Mouse (Mus musculus): ENCODE data around the gene Epha4.

Epha4 gene

DNA sequence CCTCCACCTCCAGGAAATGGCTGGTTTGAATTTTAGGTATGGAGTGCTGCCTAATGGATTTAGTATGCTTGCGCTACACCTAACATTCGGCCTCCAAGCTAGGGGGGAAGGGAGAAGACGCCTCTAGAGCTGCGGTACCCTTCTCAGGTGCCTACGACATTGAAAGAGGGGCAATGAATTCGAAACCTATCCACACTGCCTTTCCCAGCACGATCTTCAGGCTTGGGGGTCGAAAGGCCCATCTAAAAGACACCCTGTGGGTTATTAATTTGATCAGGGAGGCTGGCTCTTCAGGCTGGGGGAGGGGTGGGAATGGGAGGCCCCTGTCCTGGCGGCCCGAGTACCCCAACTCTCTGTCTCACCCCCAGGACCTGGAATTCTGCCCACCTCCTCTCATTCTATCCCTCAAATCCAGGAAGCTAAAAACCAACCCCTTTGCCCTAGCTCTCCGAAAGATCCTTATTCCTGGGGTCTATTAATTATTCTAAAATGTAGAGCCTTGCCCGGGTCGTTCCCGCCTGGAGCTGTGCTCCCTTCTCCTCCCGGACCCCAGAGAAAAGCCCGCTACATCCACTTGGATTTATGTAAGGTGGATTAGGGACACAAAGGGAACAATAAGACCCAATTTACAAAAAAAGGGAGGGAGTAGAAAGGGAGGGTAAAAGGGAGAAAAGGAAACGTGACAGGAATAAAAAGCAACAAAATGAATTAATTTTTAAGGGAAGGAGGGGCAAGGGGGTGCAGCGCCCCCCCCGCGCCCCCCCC is 2.3 kb downstream of the Epha4 start:
- in situ Hi-C loops (cut with MboI; ENCODE audit: low sequenced_read_pairs), result no loop called here

- in situ Hi-C loops (cut with MboI; ENCODE audit: low sequenced_read_pairs), result no loop called here
Measured at GRCm38 (mm10) chr1:77512059-77512407, 2.9 kb downstream of the Epha4 start.

GRCm38 (mm10) chr1:77511372-77512058 is 3.4 kb downstream of the Epha4 start:
- in situ Hi-C loops (cut with MboI; ENCODE audit: low sequenced_read_pairs), result no loop called here

- in situ Hi-C loops (cut with MboI; ENCODE audit: low sequenced_read_pairs), result no loop called here
Measured at GRCm38 (mm10) chr1:77510623-77511022, 4.3 kb downstream of the Epha4 start.

DNA sequence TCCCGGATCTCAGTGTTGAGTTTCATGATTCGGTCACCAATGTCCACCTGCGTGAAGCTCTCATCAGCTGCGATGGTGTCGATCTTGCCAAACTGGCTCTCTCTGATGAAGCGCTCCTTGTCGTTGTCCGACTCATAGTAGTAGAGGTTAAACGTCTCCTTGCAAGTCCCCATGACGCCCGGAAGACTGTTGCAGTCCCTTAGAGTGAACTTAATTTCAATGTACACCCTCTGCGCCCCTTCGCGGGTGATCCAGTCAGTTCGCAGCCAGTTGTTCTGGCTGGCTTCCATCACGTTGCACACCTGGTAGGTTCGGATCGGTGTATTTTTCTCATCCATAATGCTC is 8.1 kb downstream of the Epha4 start:
- in situ Hi-C loops (cut with MboI; ENCODE audit: low sequenced_read_pairs), result no loop called here

GRCm38 (mm10) chr1:77506038-77506855 is 8.6 kb downstream of the Epha4 start:
- in situ Hi-C loops (cut with MboI; ENCODE audit: low sequenced_read_pairs), result no loop called here

DNA sequence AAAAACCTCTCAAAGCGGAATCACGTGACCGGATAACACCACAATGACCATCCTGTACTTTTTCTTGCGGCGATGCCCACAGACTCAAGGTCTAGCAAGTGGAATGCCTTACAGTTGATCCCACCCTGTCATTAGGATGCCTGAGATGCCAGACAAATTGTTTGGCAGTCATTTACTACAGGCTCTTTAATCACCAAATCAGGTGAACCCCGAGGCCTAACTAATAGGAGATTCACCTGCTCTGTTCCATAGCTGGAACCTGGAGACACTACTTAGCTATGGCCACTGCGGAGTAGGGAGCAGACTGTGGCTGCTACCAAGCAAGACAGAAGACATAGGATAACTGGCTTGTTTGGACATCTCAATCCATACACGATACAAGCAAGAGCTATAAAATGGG is 9.6 kb downstream of the Epha4 start:
- in situ Hi-C loops (cut with MboI; ENCODE audit: low sequenced_read_pairs), result no loop called here

- in situ Hi-C loops (cut with MboI; ENCODE audit: low sequenced_read_pairs), result no loop called here
Measured at GRCm38 (mm10) chr1:77504813-77505212, 10.1 kb downstream of the Epha4 start.

- in situ Hi-C loops (cut with MboI; ENCODE audit: low sequenced_read_pairs), result no loop called here
Measured at GRCm38 (mm10) chr1:77503711-77504181, 11.1 kb downstream of the Epha4 start.

DNA sequence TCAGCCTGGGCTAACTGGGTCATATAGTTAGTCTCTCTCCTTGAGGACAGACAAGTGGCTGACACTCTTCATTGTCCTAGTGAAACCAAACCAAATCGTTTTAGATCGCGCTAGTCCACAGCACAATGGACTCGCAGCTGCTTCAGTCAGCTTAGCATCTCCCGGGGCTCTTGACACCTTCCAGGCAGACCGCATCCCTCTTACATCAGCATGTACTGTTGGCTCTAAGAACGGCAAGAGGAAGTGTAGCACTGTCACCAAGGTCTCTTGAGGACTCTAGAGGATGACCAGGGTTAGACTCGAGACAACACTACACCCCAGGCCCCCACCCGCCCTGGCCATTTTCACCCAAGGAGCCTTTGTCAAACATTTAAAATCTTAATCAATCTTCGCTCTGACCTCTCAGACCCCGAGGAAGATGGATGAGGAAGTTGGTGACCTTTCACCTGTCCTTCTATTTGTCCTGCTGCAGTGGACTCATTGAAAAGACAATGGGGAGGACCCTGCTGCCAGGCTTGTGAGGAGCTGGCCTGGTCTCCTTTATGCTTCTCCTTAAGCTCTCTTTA is 12.3 kb downstream of the Epha4 start:
- in situ Hi-C loops (cut with MboI; ENCODE audit: low sequenced_read_pairs), result no loop called here

DNA sequence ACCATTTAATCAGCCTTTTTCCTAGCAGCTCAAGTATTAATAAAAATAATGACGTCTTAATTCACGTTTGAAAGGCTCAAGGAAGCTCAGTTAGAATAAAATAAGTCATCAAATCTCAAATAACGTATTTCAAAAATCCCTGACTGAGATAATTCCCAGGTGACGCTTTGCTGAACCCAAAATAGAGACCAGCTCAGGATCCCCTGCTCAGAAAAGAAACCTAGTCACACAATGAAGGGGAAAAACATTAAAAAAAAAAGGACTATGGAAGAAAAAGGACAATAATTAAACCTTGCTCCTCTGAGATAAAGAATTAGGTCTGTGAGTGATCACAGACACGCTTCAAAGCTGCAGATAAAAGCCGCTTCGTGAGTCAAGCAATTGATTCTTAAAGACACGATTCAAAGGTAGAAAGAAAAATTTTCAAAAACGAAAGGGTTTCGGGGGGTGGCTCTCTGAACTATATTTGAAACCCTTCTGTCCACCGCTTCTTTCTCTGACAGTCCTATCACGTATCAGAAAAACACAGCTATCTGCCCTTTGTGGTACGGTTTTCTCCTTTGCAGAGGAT is 13.4 kb downstream of the Epha4 start:
- in situ Hi-C loops (cut with MboI; ENCODE audit: low sequenced_read_pairs), result no loop called here

GRCm38 (mm10) chr1:77497506-77497905 is 17.4 kb downstream of the Epha4 start:
- in situ Hi-C loops (cut with MboI; ENCODE audit: low sequenced_read_pairs), result no loop called here

DNA sequence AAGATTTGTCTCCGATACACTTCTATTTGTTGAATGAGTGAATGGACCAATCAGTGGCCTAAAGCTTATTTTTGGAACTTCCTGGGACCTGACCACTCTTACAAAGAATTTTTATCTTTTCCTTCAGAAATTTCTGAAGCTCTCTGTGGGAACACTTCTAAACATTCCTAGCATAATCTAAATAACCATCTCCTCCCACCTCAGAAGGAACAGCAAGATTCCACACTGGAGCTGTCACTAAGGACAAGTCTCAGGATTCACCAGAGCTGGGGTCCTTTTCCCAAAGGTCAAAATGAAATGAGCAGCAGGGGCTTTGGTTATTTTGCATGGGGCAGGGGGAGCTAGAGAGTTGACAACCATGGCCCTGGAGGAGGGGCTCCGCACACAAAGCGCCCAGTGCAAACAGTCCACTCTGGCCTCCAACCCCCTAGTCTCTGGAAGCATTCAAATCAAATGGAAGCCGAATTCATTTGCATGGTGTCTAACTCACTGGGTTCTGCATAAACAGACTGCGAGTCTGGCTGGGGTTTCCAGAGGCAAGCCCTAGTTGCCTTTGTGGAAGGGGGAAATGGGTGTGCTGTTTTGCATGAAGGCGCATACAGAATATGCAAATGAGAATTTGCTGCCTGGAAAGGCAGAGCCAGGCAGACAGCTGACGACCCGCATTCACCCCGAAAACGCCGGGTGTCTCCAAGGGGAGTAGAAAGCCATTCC is 18.3 kb downstream of the Epha4 start:
- in situ Hi-C loops (cut with MboI; ENCODE audit: low sequenced_read_pairs), result no loop called here

DNA sequence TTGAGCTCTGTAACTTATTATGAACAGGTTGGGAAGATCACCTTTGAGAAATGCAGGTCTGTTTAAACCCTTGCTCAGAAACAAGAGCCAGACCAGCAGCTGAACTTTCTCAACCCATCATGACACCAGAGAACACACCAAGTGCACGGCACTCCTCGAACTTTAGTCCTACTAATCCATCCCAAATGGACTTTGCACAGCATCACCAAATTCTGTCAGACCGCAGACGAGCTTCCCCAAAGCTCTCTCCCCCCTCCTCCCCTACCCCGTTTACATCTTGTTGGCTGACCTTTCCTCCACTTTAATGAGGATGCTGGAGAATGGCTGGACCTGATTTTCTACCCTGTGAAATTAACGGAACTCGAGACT is 19.1 kb downstream of the Epha4 start:
- in situ Hi-C loops (cut with MboI; ENCODE audit: low sequenced_read_pairs), result no loop called here

DNA sequence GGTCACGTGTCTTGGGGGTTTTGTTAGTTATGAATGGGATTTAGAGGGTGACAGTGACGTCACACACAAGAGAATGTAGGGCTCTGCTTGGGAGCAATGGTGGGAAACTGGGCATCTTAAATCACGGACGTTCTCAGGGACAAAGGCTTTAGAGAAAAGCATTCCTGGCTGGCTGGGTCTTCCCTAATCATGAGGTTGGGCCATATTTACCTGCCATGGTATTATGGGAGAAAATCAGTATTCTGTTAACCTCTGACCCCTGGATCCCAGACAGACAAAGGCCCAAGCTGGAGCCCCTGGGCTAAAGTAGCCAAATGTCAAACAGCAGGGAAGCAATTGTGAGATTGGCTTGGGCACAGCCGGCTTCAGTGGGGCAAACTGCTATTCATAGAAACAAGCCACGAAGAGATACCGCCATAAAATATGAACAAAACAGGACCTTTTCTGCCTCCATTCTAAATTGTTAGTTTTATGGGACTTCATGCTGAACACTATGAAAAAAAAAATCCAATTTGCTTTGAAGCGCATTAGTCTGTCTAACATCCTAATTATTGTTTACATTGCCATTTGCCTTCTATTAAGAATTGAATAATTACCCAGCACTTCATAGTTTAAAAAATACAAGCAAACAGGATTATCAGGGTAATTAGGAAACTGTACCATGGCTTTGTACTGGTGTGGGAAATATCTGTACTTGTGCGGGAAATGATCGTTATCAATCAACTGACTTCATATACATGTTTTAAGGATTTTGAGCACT is 19.7 kb downstream of the Epha4 start:
- in situ Hi-C loops (cut with MboI; ENCODE audit: low sequenced_read_pairs), result no loop called here

GRCm38 (mm10) chr1:77493841-77494635 is 20.9 kb downstream of the Epha4 start:
- in situ Hi-C loops (cut with MboI; ENCODE audit: low sequenced_read_pairs), result no loop called here

DNA sequence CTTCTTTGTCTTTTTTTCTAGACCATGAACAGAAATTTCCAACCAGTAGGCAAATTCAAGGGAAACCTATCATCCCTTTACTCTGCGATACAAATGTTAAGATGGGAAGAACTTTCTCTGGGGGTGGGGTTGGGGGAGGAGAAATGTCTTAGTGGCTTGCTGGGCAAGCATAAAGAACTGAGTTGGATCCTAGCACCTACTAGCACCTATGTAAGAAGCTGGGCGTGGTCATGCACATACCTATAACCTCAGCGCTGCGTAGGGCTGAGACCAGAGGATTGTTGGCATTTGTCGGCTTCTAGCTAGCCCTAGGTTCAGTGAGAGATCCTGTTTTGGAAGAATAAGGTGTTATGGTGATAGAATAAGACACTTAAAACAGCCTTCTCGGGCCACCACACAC is 24.7 kb downstream of the Epha4 start:
- in situ Hi-C loops (cut with MboI; ENCODE audit: low sequenced_read_pairs), result no loop called here

DNA sequence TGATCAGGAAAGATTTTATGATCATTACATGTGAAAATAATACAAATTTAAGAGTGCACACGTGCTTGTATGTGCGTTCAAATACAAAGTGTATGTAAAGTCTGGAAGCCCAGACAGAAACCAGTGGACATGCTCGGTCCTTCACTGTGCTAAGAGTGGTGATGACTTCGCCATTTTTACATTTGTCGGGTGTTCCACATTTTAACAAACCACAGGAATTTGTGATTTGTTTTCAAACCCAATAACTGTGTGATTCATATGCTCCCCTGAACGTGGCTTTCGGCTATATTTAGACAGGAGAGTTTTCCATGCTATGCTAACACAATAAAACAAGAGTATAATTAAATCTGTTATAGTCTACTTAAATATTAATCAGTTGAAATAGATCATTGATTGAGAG is 25.5 kb downstream of the Epha4 start:
- in situ Hi-C loops (cut with MboI; ENCODE audit: low sequenced_read_pairs), result no loop called here

DNA sequence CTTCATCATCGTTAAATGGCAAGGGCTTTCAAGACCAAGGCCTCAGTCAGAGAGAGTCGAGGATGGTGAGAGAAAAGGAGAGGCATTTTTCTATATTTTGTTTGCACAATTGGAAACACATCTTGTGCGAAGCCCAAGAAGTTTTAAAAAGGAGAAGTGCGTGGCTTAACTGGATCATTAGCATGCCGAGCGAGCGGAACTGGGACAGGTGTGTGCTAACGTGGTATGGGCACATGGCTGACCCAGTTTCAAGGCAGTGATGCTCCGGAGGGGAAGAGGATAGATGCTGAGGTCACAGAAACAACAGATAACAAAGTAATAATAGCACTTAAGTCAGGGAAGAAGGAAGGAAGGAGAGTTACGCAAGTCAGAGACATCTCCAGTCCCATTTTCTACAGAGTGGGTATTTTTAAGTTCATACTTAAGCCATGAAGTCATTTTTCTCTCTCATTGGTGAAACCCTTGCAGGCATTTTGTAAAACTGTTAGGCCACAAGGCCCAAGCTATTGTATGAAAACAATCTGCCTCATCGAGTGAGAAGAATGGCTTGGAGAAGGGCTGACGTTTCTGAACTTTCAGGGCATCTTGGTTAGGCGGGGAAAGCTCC is 26.9 kb downstream of the Epha4 start:
- in situ Hi-C loops (cut with MboI; ENCODE audit: low sequenced_read_pairs), result no loop called here
